Mouse (Mus musculus): ENCODE measurements at regions not wholly inside any gene's neighbourhood (a gene's known extent, or its start where the extent isn't known, plus 50 kb on each side); places are given as distances from the start of the nearest gene placed in this dataset.
A peak's percentile ranks its signal among the peaks of the same experiment; 100 is the strongest.

DNA sequence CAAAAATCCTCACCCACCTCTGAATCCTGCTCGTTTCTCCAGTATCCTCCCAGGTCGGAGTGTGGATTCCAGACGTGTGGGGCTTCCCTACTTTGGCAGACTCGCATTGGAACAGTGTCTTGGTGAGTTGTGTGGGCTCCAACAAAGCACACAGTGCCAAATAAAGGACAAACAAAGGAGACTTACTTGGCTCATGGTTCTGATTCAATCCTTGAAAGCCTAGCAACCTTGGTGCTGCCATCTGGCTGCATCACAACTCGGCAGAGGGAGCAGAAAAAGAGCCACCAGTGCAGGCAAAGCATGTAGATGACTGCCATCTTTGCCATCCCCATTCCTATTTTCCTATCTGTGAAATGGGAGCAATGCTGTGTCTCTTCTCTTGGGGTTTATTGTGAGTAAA, 64.0 kb downstream of the Il9r start:
- no peak for DNase-seq (ENCODE audit: low spot score)

DNA sequence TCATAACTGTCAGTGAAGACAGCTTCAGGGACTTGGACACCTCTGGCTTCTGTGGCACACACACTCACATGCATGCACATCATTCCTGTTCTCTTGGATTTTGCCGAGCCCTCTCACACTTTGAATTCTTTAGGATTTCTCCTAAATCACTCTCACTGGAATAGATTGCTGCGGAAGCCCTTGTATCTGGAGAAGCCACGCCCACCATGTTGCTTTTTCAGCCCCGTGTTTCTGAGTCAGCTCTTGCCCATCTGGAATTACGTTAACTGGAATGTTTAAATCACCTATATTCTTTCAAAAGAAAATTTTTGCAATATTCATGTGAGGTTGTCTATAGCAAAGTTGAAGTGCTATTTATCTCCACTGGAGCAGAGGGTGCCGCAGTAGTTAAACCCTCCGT, 66.1 kb downstream of the Il9r start:
- no peak for DNase-seq (ENCODE audit: low spot score)

DNA sequence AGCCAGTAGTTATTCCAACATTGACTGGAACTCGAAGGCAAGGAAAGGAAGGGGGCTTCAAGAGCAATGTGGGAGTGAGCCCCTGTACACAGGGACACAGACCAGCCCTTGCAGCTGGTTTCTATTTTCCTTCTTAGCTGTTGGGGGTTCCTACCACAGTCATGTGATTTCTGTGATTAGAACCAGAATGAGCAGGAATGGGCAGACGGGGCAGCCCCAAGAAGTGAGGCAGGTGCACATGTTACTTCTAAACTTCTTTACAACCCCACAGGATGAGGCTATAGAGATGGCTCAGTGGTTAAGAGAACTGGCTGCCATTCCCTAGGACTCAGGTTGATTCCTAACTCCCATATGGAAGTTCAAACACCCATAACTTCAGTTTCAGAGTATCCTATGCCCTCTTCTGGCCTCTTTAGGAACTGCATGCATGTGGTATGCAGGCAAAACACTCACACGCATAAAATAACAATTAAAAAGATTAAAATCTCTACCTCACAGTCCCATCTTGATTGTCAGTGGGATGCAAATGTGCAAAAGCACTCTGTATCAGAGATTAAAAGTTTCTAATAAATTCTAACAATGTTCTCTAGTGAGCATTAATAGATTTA, 68.0 kb downstream of the Il9r start:
- DNase-seq (ENCODE audit: low spot score) = peak; percentile 22

DNA sequence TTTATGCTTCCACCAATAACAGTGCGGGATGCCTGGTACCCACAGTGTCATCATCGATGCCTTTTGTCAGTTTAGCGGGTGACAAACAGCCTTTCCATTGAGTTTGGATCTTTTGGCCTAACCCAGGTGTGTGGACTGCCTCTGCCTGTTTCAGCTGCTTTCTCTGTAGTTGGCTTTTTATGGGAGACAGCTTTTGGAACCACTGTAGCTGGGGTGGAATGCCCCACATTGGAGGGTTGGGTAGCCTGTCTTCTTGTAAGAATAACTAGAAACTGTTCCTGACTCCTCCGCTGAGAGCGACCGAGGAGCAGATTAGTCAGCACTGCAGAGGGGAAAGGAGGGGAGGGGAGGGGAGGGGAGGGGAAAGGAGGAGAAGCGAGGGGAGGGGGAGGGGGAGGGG, 71.5 kb downstream of the Il9r start:
- no peak for DNase-seq (ENCODE audit: low spot score)

DNA sequence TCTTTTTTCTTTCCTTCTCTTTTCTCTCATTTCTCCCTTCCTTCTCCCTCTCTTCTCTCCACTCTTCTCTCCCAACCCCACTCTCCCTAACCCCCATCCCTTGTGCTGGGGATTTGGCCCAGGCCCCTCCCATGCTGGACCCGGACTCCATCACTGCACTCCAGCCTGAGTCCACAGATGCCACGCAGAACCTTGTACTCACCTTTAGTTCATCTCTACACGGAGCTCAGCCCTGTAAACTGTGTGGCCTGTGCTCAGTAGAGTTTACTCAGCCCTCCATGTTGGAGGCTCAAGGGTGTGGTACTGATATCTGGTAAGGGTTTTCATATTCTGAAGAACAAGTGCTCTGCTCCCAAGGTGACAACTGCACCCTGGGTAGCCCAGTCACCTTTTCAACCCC, 72.1 kb downstream of the Il9r start:
- no peak for DNase-seq (ENCODE audit: low spot score)

DNA sequence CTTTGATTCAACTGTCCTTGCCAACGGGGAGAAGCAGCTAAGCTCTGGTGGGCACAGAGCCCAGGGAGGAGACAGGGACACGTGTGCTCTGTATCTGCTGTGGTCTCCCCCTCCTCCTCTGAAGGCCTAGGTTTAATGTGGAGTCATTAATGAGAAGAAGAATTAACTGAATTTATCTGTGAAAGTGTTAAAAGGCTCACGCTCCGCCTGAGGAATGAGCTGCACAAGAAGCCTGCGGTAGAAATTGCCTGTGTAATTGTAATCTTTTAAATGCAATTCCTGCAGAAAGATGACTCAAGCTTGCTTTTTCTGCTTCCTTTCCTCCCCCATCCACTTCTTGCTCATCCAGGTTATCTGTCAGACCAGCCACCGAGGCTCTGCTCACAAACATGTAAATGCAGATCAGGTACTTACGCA, 72.7 kb downstream of the Il9r start:
- DNase-seq (ENCODE audit: low spot score) = no peak

DNA sequence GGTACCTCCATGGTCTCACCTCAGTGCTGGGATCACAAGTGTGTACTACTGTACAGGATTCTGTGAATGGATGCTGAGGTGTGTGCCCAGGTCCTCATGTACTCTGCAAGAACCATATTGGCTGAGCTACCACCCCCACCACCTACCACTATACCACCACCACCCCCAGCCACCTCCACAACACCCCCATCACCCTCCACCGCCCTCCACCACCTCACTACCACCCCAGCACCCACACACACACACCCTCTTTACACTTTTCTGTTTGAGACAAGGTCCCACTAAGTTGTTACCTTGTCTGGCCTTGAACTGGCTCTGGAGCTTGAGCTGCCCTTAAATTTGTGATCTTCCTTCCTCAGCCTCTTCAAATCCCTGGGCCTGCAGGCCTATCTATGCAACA, 73.3 kb downstream of the Il9r start:
- no peak for DNase-seq (ENCODE audit: low spot score)

DNA sequence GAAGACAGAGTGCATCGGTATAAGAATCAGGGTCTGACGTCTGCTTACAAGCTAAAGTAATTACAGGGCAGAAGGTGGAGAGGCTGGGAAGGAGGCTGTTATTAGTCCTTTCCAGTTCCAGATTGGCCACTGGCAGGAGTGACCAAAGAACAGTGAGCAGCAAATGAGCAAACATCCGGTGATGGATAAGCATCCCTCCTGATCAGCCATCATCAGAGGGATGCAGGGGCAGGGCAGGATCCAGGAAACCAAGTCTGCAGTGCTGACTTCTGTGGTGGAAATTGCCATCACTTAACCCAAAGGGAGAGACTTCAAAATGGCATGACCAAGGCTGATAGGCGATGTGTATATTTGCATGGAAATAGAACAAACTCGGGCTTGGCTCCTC, 73.8 kb downstream of the Il9r start:
- no peak for DNase-seq (ENCODE audit: low spot score)

DNA sequence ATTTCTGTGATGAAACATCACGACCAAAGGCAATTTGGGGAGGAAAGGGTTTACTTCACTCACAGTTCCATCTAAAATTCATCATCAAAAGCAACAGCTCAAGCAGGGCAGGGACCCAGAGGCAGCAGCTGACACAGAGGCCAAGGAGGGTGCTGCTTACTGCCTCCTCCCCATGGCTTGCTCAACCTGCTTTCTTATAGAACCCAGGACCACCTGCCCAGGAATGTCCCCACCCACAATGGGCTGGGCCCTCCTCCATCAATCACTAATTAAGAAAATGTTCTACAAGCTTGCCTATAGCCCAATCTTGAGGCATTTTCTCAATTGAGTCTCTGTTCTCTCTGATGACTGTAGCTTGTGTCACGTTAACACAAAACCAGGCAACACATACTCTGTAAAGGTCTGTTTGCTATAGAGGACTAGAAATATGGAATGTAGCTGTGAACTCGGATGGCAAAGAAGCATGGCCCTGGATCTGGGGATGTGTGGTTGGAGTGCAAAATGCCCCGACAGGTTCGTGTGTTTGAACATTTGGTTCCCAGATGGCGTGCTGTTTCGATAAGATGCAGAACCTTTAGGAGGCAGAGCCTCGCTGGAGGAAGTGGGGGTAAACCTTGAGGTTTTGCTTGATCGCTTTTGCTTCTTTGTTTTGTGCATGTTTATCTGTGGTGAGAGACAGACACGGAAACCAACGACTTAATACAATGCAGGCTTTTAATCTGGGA, 74.3 kb downstream of the Il9r start:
- DNase-seq (ENCODE audit: low spot score) = no peak

DNA sequence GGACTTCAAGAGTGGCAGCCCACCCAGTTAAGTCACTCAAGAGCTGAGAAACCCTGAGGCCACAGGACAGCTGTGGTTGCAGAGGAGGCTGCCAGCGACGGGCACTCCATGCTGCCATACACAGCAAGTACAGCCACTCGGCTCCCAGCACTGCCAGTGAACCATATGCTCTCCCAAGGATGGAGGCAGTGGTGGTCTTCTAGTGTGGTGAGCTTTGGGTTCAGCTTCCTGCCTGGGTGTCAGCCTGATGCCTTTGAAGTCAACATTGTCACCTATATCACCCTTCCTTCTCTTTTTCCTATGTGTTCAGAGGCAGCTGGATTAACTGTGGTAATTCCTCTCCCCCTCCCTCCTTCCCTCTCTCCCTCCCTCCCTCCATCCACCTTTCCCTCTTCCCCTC, 79.5 kb downstream of the Il9r start:
- DNase-seq (ENCODE audit: low spot score) = no peak

DNA sequence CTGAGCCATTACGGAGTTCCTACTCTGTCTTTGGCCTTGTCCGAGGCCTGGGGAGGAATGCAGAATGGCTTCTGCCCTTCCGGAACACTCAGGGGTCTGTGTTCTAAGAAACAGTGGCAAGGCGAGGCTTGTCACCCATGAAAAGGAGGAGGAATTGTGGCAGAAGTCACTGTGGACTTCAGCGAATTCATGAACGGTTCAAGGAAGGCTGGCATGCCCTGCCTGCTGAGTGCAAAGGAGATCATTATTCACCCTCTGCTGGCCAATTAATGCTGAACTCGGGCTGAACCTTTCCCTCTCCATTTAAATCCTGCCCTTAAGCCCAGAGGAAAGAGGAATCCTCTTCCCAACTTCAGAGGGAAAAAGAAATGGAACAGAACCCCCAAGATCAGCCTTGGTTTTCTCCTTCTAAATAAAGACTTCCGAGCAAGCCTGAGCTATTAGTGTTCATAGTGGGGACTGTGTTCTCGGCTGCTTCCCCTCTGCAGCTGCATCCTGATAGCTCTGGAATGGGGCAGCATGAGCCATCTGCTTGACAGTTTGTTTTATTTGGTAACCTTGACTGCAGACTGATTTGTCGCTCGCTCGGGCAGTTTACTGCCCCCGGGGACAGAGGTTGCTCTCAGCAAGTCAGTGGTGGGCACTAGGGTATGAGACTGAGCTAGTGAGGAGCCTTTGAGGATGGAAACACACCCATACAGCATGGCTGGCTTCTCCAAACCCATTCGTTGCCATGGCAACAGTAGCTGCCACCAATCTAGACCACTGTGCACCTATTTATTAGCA, 81.0 kb downstream of the Il9r start:
- no peak for DNase-seq (ENCODE audit: low spot score)

DNA sequence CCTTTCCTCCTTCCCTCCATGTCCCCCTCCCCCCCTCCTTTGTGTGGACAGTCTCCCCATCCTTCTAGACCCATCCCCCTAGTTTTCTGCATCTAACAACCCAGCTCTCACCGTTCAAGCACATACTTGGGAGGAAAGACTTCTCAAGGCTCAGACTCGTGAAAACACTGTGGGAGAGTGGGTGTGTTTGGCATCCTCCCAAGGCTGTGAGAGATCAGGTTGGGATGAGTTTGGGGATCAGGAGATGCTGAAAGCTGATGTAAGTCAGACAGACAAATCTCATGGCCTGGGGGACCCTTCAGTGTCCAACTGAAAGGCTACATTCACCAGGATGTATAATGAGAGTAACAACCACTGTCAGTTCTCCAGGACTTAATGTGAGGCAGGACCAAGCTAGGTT, 82.1 kb downstream of the Il9r start:
- no peak for DNase-seq (ENCODE audit: low spot score)

DNA sequence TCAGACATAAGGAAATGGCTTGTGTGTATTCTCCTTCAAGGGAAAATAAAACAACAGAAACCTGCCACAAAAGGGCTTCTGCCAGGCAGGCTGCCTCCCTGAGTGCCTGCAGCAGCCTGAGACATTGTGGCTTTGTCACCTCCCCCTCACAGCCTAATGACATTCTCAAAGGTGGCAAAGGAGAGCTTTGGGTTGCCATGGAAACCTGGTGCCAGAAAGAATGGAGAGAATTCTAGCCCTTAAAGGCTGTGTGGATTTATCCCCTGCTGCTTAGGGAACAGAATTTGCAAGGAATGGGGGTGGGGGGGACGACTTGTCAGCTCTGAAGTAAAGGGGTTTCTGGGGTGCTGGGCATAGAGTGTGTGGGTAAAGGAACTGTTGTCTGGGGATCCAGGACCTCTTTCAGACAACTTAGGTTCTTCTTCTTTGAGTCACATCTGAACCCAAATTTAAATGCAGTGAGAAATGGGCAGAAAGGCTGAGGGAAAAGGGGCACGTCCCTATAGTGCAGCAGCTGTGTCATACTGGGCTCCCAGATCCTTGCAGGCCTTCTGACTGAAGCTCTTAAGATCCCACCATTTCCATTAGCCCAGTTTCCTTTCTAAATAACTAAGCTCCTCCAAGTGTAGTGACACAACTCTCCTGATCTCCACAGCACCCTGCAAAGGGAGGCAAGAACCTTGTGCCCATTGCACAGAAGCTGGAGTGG, 86.8 kb downstream of the Il9r start:
- DNase-seq (ENCODE audit: low spot score) = no peak

DNA sequence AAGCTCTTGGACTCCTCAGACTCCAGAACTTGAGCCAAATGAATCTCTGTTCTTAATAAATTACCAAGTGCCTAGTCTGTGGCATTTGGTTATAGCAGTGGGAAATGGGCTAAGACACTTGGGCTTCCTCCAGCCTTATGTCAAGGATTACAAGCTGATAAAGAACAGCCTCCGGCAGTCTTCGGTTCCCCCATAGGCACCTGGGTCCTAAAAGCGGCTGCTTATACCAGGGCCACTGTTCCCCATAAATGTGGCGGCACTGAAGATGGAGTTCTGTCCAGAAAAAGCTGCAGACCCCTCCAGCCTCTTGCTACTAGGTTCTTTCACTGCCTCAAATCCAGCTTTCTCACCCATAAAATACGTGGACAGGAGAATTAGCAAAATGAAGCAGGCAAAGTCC, 87.6 kb downstream of the Il9r start:
- no peak for DNase-seq (ENCODE audit: low spot score)

DNA sequence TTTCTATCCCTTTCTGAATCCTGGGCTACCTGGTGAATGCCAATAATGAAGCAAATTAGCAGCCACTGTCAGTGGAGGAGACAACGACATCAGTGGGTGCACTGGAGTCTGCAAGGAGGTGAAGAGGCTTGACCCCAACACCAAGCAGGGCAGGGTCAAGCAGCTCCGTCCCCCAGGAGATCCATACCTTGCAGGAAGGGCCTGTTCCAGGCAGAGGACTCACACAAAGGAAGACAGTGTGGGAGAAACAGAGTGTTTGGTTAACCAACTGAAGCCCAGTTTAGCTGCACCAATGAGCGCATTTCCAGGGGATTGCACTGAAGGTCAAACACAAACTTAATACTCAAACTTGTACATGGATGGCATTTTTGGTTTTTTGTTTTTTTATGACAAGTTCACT, 88.2 kb downstream of the Il9r start:
- DNase-seq (ENCODE audit: low spot score) = no peak

DNA sequence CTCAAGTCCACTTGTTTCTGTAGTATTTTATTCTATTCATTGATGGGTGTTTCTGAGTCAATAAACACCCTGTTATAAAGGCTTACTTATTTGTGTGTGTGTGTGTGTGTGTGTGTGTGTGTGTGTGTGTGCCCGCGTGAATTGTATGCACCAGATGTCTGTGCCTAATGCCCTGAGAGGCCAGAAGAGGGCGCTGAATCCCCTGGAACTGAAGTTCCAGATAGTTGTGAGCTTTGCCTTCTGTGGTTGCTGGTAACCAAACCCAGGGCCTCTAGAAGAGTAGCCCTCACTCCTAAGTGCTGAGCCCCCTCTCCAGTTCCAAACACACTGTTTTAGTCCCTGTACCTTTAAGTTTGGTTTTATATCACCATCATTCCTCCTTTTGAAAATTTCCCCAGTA, 90.2 kb downstream of the Il9r start:
- DNase-seq (ENCODE audit: low spot score) = no peak
